Mouse (Mus musculus) forelimb bud, embryonic 11.5 days (tissue): ENCODE data around the gene Olfr591.
"Not testable (repeated sequence)": the region's sequence is repeated elsewhere in the genome, so short reads cannot be mapped to it uniquely, and the experiment has no call there.

ENCODE experiments used
- DNase-seq: peaks from one replicate; pipeline ENCODE4 v3.0.0-alpha.2; 2012; ENCODE audit warnings: low read depth, low spot score

Olfr591 gene

DNA sequence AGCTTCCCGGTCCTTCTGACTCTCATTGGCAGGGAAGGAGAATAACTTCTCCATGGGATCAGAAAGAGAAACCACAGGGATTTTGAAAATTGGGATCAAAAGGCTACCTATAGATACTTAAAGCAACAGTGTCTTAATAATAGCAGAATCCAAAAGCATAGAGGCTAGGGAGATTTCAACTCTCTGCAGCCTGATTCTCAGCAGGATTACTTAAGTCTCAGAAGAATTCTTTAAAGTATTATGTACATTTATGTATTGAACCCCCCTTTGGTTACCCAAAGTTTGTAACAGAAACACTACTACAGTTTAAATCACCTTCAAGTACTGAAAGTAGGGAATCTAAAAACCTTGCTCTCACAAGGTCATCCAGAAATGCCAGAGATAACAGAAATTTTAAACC is at the start of gene Olfr591:
Gene Olfr591 (minus strand): TSS at position 101 of the 400 bp plus-strand sequence.
- no peak for DNase-seq

DNA sequence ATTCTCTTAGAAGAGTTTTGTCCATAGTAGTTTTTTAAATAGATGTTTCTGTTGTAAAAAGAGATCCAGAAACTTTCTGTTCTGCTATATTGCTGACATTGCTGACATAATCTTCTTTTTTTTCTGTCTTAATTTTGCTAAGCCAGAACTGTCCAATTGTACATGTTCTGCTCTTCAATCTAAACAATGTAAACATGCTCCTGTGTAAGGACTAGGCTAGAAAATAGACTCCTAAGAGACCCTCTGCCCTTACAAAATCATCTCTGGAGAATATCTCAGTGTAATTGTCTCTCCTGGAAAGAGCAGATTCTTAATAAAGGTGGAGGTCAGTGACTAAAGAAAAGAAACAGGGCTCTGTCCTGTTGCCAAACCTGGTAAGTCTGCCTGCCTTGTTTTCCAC is 38.6 kb upstream of the Olfr591 start, which contains the start of gene Olfr594:
Gene Olfr594 (plus strand): TSS at position 301 of the 400 bp plus-strand sequence.
- no peak for DNase-seq

DNA sequence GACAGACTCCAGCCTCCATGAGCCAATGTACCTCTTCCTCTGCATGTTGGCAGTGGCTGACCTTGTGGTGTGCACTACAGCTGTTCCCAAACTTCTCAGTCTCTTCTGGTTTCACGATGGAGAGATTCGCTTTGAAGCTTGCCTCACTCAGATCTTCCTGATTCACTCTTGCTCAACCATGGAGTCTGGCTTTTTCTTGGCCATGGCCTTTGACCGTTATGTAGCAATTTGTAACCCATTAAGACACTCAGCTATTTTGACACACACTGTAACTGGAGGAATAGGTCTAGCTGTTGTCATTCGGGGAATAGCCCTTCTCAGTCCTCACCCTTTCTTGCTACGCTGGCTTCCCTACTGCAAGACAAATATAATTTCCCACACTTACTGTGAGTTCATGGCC is 33.9 kb upstream of the Olfr591 start:
- not testable (repeated sequence) for DNase-seq

DNA sequence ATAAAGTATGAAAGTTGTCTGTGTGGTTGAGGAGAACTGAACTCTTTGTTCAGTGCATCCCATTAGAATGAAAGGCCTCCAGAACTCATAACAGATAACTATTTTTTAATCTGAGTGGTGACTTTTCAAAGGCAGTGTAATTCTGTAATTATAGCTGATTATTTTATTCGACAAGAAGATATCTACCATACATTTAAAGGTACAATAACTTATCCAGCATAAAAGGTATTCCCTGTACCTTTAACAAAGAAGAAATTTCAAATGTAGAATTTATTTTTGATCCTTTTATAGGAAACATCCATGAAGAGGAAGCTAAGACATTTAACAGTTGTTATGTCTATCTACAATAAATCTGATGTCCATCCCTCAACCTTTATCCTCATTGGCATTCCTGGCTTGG is 33.4 kb upstream of the Olfr591 start, which contains the start of gene Olfr593:
Gene Olfr593 (plus strand): TSS at position 301 of the 400 bp plus-strand sequence.
- DNase-seq: no peak

DNA sequence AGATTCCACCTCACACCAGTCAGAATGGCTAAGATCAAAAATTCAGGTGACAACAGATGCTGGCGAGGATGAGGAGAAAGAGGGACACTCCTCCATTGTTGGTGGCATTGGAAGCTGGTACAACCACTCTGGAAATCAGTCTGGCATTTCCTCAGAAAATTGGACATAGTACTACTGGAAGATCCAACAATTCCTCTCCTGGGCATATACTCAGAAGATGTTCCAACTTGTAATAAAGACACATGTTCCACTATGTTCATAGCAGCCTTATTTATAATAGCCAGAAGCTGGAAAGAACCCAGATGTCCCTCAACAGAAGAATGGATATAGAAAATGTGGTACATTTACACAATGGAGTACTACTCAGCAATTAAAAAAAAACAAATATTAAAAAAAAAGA is 6.4 kb upstream of the Olfr591 start, which contains the start of gene Olfr592:
Gene Olfr592 (plus strand): TSS at position 301 of the 400 bp plus-strand sequence.
- not testable (repeated sequence) for DNase-seq

DNA sequence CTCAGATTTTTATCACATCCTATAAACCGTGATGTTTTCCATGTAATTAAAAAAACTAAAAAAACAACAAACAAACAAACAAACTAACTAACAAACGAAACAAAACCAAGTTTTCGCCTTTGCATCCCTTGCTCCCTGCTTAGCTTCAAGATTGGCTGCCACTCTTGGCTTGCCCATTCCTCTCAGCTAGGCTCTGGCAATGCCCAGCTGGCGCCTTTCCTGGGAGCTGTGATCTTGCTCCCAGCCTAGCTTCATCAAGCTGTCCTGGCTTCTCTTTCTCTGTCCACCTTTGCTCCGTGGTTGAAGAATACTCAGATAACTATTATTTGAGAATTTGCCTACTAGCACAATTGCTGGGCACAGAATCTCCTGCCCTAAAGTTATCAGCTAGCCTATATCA is 8.4 kb downstream of the Olfr591 start:
- DNase-seq: no peak

DNA sequence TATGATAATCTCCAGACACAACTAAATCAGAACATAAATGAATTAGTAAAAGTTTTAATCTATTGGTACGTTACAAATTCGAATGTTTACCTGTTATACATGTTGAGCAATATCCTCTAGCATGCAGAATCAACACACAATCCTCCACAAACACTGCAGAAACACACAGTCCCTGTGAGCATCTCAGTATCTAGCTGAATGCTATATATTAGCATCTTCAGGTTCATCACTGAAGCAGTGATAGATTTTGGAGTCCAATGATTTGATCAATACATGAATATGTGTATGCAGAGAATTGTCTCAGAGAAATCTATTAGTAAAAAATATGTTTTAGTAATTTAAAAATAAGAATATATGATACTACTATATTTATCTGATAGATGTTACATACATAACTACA is 21.9 kb downstream of the Olfr591 start, which contains the start of gene Olfr589:
Gene Olfr589 (minus strand): TSS at position 101 of the 400 bp plus-strand sequence.
- DNase-seq: no peak

DNA sequence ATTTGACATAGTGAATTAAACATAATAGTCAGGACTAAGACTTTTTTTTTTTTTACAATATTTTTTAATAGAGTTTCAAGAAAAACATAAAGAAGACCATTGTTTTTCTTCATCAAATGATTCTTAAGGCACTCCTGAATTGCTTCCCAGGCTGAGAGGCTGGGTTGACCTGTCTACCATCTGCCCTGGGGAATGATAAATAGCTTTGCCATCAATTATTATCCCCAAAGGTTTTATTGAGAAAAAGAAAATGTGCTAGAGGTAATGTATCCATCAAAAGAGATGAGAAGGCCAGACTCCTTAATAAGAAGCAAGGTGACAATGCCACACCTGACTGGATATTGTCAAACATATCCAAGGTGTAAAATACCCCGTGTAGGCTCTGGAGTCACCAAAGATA is 37.6 kb downstream of the Olfr591 start, which contains the start of gene Olfr588-ps1:
Gene Olfr588-ps1 (plus strand): TSS at position 301 of the 400 bp plus-strand sequence.
- DNase-seq: no peak

DNA sequence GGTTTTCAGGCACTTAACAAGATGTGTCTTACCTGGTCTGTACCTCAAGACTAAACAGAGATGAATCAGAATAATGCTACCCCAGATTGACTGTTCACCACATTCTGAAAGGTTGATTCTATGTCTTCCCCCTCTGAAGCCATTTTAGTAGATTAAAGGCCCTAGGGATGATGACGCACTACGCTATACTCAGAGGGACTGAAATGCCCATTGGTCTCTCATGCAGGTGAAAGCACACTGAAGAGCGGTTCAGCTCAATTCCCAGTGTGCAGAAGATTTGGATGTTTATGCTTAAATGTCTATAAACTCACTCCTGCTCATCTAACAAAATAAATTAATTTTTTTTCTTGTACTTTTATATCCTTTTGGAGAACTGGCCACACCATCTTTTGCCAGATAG is 52.6 kb downstream of the Olfr591 start, which contains the start of gene Olfr586:
Gene Olfr586 (minus strand): TSS at position 101 of the 400 bp plus-strand sequence.
- no peak for DNase-seq

DNA sequence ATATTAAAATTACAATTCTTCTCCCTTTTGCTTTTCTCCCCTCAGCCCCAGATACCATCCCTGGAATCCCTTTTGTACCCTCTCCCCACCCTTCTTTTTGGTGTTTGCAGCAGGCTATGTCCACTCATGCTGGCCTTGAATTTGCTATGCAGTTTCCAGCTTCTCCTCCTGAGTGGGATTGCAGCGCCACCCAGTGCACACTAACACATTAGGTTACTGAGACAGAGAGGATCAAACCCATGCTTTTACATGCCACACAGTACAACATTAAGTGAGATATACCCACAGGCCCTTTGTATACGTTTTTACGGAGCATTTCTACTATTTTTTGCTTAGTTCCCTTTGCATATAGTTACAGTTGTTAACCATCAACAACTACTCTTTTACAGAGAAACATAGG is 58.7 kb downstream of the Olfr591 start:
- no peak for DNase-seq
